Mouse (Mus musculus): Measurements from ENCODE around the gene Cacna1i. TPM values are rescaled to one million over a fixed set of nuclear protein-coding genes. Genes with fewer than 3 reads are reported as not detected.

The Cacna1i gene
- polyA plus RNA-seq, 1 experiment from 2014 or later, result not detected

GRCm38 (mm10) chr15:80438423-80438822 lies 151.4 kb downstream of the Cacna1i start:
- no peak overlapping the region for H3K9ac ChIP-seq (ENCODE audit: low read length)
- no peaks in the 10 kb centered on the region for H3K36me3 ChIP-seq (ENCODE audit: control insufficient read depth, insufficient read depth, low read length)
- H3K4me2 ChIP-seq (ENCODE audit: low read length), result no peak overlapping the region
- no peaks in the 10 kb centered on the region for H3K9me3 ChIP-seq (ENCODE audit: control insufficient read depth, low read length)
- WGBS, result 60% methylated on average over 9 of the region's 9 CpGs
- no peaks in the 10 kb centered on the region; a peak in 2 of 4 replicates for H3K4me1 ChIP-seq (ENCODE audit: control insufficient read depth in 2 of 2, insufficient read depth in 2 of 2, low read length in 2 of 2)
- H3K27ac ChIP-seq (replicated peaks in 1 of 2; ENCODE audit: control insufficient read depth in 1 of 2, insufficient read depth in 1 of 2, low read depth in 2 of 2, low read length in 2 of 2), result no peak overlapping the region
- H3K4me3 ChIP-seq (ENCODE audit: control insufficient read depth in 1 of 2, insufficient read depth in 1 of 2, low read depth in 1 of 2, low read length in 2 of 2), result no peak overlapping the region
- peaks cover 17% of the 10 kb centered on the region; the same call in 1 of the 2 replicates for H3K27me3 ChIP-seq (ENCODE audit: control insufficient read depth, insufficient read depth, low read length)
- no peak for ATAC-seq (ENCODE audit: insufficient number of reproducible peaks, insufficient read depth, low FRiP score, low read depth)

- no peaks in the 10 kb centered on the region for H3K36me3 ChIP-seq (ENCODE audit: control insufficient read depth, insufficient read depth, low read length)
- no peaks in the 10 kb centered on the region for H3K9me3 ChIP-seq (ENCODE audit: control insufficient read depth, low read length)
- H3K9ac ChIP-seq (ENCODE audit: low read length), result no peak overlapping the region
- no peak for ATAC-seq (ENCODE audit: insufficient number of reproducible peaks, insufficient read depth, low FRiP score, low read depth)
- no peak overlapping the region for H3K4me3 ChIP-seq (ENCODE audit: control insufficient read depth in 1 of 2, insufficient read depth in 1 of 2, low read depth in 1 of 2, low read length in 2 of 2)
- no peak overlapping the region for H3K4me2 ChIP-seq (ENCODE audit: low read length)
- H3K27me3 ChIP-seq (ENCODE audit: control insufficient read depth, insufficient read depth, low read length), result peaks cover 17% of the 10 kb centered on the region; the same call in 1 of the 2 replicates
- H3K4me1 ChIP-seq (ENCODE audit: control insufficient read depth in 2 of 2, insufficient read depth in 2 of 2, low read length in 2 of 2), result no peaks in the 10 kb centered on the region; a peak in 2 of 4 replicates
- 21% methylated on average over 6 of the region's 6 CpGs for WGBS
- no peak overlapping the region for H3K27ac ChIP-seq (replicated peaks in 1 of 2; ENCODE audit: control insufficient read depth in 1 of 2, insufficient read depth in 1 of 2, low read depth in 2 of 2, low read length in 2 of 2)
These were observed 153.2 kb downstream of the Cacna1i start for GRCm38 (mm10) chr15:80440195-80440594.

GRCm38 (mm10) chr15:80445956-80446687 lies 159.1 kb downstream of the Cacna1i start:
- H3K9me3 ChIP-seq (ENCODE audit: control insufficient read depth, low read length), result peaks cover 6% of the 10 kb centered on the region; the same call in 1 of the 2 replicates
- H3K36me3 ChIP-seq (ENCODE audit: control insufficient read depth, insufficient read depth, low read length), result no peaks in the 10 kb centered on the region
- no peak overlapping the region for H3K4me2 ChIP-seq (ENCODE audit: low read length)
- no peak overlapping the region for H3K27ac ChIP-seq (replicated peaks in 1 of 2; ENCODE audit: control insufficient read depth in 1 of 2, insufficient read depth in 1 of 2, low read depth in 2 of 2, low read length in 2 of 2)
- no peak overlapping the region for H3K9ac ChIP-seq (ENCODE audit: low read length)
- H3K4me3 ChIP-seq (ENCODE audit: control insufficient read depth in 1 of 2, insufficient read depth in 1 of 2, low read depth in 1 of 2, low read length in 2 of 2), result no peak overlapping the region
- H3K4me1 ChIP-seq (ENCODE audit: control insufficient read depth in 2 of 2, insufficient read depth in 2 of 2, low read length in 2 of 2), result no peaks in the 10 kb centered on the region; a peak in 1 of 4 replicates
- ATAC-seq (ENCODE audit: insufficient number of reproducible peaks, insufficient read depth, low FRiP score, low read depth), result no peak
- H3K27me3 ChIP-seq (ENCODE audit: control insufficient read depth, insufficient read depth, low read length), result peaks cover 4% of the 10 kb centered on the region; the same call in 1 of the 2 replicates
- 79% methylated on average over 15 of the region's 15 CpGs for WGBS

Other genes with a start within 250 kb of the Cacna1i start
- 40.7 and 44.5 TPM in 2 replicates for gene Syngr1, start 195.9 kb upstream of the Cacna1i start, polyA plus RNA-seq (2014; fragmentation: Nextera tagmentation; extraction: Ambion mirVana)
- 763 and 822 TPM in 2 replicates for gene Rpl3, start 195.4 kb upstream of the Cacna1i start, polyA plus RNA-seq (2014; fragmentation: Nextera tagmentation; extraction: Ambion mirVana)
- 28.0 and 30.0 TPM in 2 replicates for gene Tab1, start 154.1 kb upstream of the Cacna1i start, polyA plus RNA-seq (2014; fragmentation: Nextera tagmentation; extraction: Ambion mirVana)
- 0.78 and 1.9 TPM in 2 replicates for gene Mgat3, start 113.5 kb upstream of the Cacna1i start, polyA plus RNA-seq (2014; fragmentation: Nextera tagmentation; extraction: Ambion mirVana)
- gene Mief1, start 53.2 kb upstream of the Cacna1i start, polyA plus RNA-seq (2014; fragmentation: Nextera tagmentation; extraction: Ambion mirVana), result 27.6 and 28.1 TPM in 2 replicates
- gene AC140267.1, start 51.4 kb upstream of the Cacna1i start, polyA plus RNA-seq (2014; fragmentation: Nextera tagmentation; extraction: Ambion mirVana), result not detected in 2 replicates
- gene Atf4, start 32.1 kb upstream of the Cacna1i start, polyA plus RNA-seq (2014; fragmentation: Nextera tagmentation; extraction: Ambion mirVana), result 69.6 and 71.5 TPM in 2 replicates
- gene Rps19bp1, start 22.9 kb upstream of the Cacna1i start, polyA plus RNA-seq (2014; fragmentation: Nextera tagmentation; extraction: Ambion mirVana), result 41.5 and 45.9 TPM in 2 replicates

Measured in heart, embryonic 14.5 days (tissue).